Mouse (Mus musculus) liver, embryonic 14.5 days (tissue): ENCODE measurements around the gene Zmiz1. TPM values are rescaled to one million over a fixed set of nuclear protein-coding genes. Genes with fewer than 3 reads are reported as not detected.

Source experiments
- ATAC-seq: fragments of 200-750 bp; cut with Nextera tagmentation; 2 replicates; pipeline ENCODE4 v1.8.0; 2017; ENCODE audit warnings: moderate number of reproducible peaks, mild to moderate bottlenecking, moderate library complexity; ENCODE audit not compliant: insufficient read depth
- DNase-seq, 3 experiments: peaks; one replicate each; pipeline ENCODE4 v3.0.0-alpha.2; 2012 to 2013; ENCODE audit warnings: low read depth in 3 of 3, low spot score in 3 of 3
- H3K27ac ChIP-seq: fragments of 300-500 bp; sonication (generic); 2 replicates; pipeline ENCODE4 v1.5.1; 2014; ENCODE audit warnings: moderate library complexity, mild to moderate bottlenecking, control low read depth, inconsistent platforms
- H3K27me3 ChIP-seq: fragments of 300-500 bp; sonication (generic); 2 replicates; pipeline ENCODE4 v1.6.1; 2014; ENCODE audit warnings: mild to moderate bottlenecking, low read length, moderate library complexity; ENCODE audit not compliant: control insufficient read depth, insufficient read depth
- H3K36me3 ChIP-seq: fragments of 300-500 bp; sonication (generic); replicated peaks from 2 replicates; pipeline ENCODE4 v1.6.1; 2014; ENCODE audit warnings: low read depth; ENCODE audit not compliant: control insufficient read depth, insufficient read depth
- H3K4me1 ChIP-seq, 2 experiments: fragments of 200-500 bp in 1 of 2; fragments of 300-500 bp in 1 of 2; sonication (generic) in 1 of 2; replicated peaks; 2 replicates each; pipeline ENCODE4 v1.6.1; 2012 to 2014; ENCODE audit warnings: antibody characterized with exemption in 1 of 2, inconsistent platforms in 1 of 2, low read length in 1 of 2; ENCODE audit not compliant: control insufficient read depth in 2 of 2, insufficient read depth in 2 of 2
- H3K4me2 ChIP-seq: fragments of 300-500 bp; sonication (generic); 2 replicates; pipeline ENCODE4 v1.6.1; 2014; ENCODE audit warnings: low read depth, mild to moderate bottlenecking, control low read depth, moderate library complexity
- H3K4me3 ChIP-seq, 2 experiments: fragments of 200-500 bp in 1 of 2; fragments of 300-500 bp in 1 of 2; sonication (generic) in 1 of 2; 2 replicates each; pipeline ENCODE4 v1.5.1; 2012 to 2014; ENCODE audit warnings: low read depth in 2 of 2, low read length in 2 of 2, mild to moderate bottlenecking in 2 of 2, control low read depth in 1 of 2, inconsistent platforms in 1 of 2, moderate library complexity in 1 of 2; ENCODE audit not compliant: insufficient read depth in 1 of 2
- H3K9ac ChIP-seq: fragments of 300-500 bp; sonication (generic); replicated peaks from 2 replicates; pipeline ENCODE4 v1.6.1; 2014; ENCODE audit warnings: mild to moderate bottlenecking, control low read depth, moderate library complexity
- H3K9me3 ChIP-seq: fragments of 300-500 bp; sonication (generic); 2 replicates; pipeline ENCODE4 v1.6.1; 2016; ENCODE audit warnings: low read length, mixed read lengths; ENCODE audit not compliant: control insufficient read depth
- CTCF ChIP-seq: IDR thresholded peaks from 2 replicates; pipeline ENCODE4 v1.5.1; 2016; ENCODE audit warnings: antibody characterized with exemption, low read depth, control low read depth
- EP300 ChIP-seq: IDR thresholded peaks from 2 replicates; pipeline ENCODE4 v1.6.1; 2016; ENCODE audit warnings: antibody characterized with exemption, low read depth
- WGBS: fragments of 180-500 bp; shearing (Covaris S2); extraction: QIAGEN DNeasy Blood & Tissue Kit; methylation state at CpG from one replicate; pipeline ENCODE4 v1.1.7; 2014; ENCODE audit not compliant: insufficient replicate concordance; 5-methylcytosine and 5-hydroxymethylcytosine counted together
- polyA plus RNA-seq, 2 experiments: library from polyadenylated mRNA; depleted of rRNA in 1 of 2; stranded (reverse) in 1 of 2; unstranded in 1 of 2; fragments of >200 nt; fragmentation: Nextera tagmentation in 1 of 2; extraction: Ambion mirVana in 1 of 2; gene quantifications; 2 replicates each; pipeline versions ENCODE4 v1.2.1 to v1.2.3; 2012 to 2014

The Zmiz1 gene
- polyA plus RNA-seq, 2 experiments, result 3.4 to 4.0 TPM

DNA sequence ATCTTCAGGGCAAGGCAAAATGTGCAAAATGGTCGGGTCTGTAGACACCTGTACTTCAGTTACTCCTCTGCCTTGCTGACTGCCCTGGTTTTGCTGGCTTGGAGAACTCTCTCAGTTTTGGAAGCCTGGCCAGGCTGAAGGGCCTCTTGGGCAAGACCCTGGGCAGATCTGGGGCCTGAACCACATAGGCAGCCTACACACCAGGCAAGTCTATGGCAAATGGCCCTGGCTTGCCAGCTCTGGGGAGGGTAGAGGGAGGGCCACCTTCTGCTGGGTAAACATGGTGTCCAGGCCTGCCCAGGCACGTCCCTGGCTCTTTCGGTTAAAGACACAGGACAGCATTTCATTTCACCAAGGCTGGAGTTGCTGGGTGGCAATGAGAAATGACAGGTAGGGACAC, 17.5 kb downstream of the Zmiz1 start:
- no peaks in the 10 kb centered on the region for H3K9me3 ChIP-seq
- no peaks in the 10 kb centered on the region for H3K36me3 ChIP-seq
- no peak overlapping the region for H3K27ac ChIP-seq
- 71% methylated on average over 3 of the region's 3 CpGs for WGBS
- no peak overlapping the region for H3K9ac ChIP-seq
- DNase-seq, result no peak
- H3K27me3 ChIP-seq, result no peaks in the 10 kb centered on the region
- TF ChIP-seq EP300, result no peak
- TF ChIP-seq CTCF, result no peak
- H3K4me3 ChIP-seq, result no peak overlapping the region
- no peak for ATAC-seq
- H3K4me1 ChIP-seq, result peaks cover 23 to 52% of the 10 kb centered on the region in 2 experiments
- no peak overlapping the region for H3K4me2 ChIP-seq

GRCm38 (mm10) chr14:25477268-25477667, 18.3 kb downstream of the Zmiz1 start:
- Histone ChIP-seq H3K4me2 (no peak overlapping the region), H3K27ac (no peak overlapping the region), H3K27me3 (no peaks in the 10 kb centered on the region), H3K9ac (no peak overlapping the region), H3K9me3 (no peaks in the 10 kb centered on the region), H3K4me1 (peaks cover 27 to 55% of the 10 kb centered on the region in 2 experiments), H3K36me3 (no peaks in the 10 kb centered on the region), H3K4me3 (no peak overlapping the region)
- DNase-seq, result no peak
- WGBS, result 68% methylated on average over 7 of the region's 7 CpGs
- no peak for TF ChIP-seq CTCF
- no peak for TF ChIP-seq EP300
- no peak for ATAC-seq

- 66% methylated on average over 5 of the region's 5 CpGs for WGBS
- no peak overlapping the region for H3K27ac ChIP-seq
Measured at GRCm38 (mm10) chr14:25478257-25478656, 19.3 kb downstream of the Zmiz1 start.

DNA sequence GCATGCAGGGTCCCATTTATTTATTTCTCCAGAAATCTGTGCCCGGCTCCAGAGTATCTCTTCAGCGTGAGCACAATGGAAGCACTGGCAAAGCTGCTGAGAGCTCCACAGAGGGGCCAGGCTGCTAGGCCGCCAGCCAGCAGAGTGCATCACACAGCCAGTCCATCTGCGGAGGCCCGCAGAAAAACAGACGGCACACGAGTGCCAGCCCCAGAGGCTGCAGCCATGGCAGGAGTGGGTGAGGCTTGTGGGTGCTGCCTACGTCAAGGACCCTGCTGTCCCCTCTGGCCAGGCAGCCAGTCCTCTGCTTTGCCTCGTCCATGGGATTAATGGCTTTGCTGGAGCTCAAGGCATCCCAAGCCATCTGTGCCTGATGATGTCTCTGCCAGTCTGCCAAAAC, 19.8 kb downstream of the Zmiz1 start:
- Histone ChIP-seq H3K9me3 (no peaks in the 10 kb centered on the region), H3K27me3 (no peaks in the 10 kb centered on the region), H3K27ac (no peak overlapping the region), H3K36me3 (no peaks in the 10 kb centered on the region), H3K9ac (no peak overlapping the region), H3K4me1 (peaks cover 25 to 54% of the 10 kb centered on the region in 2 experiments), H3K4me3 (no peak overlapping the region), H3K4me2 (no peak overlapping the region)
- TF ChIP-seq CTCF, result no peak
- WGBS, result 86% methylated on average over 9 of the region's 9 CpGs
- no peak for DNase-seq
- no peak for ATAC-seq

More at GRCm38 (mm10) chr14:25478257-25478656, 19.3 kb downstream of the Zmiz1 start:
- no peaks in the 10 kb centered on the region for H3K27me3 ChIP-seq
- TF ChIP-seq EP300 (no peak), CTCF (no peak)
- H3K4me3 ChIP-seq, result no peak overlapping the region
- no peak for DNase-seq
- no peaks in the 10 kb centered on the region for H3K9me3 ChIP-seq
- H3K9ac ChIP-seq, result no peak overlapping the region
- H3K4me1 ChIP-seq, result peaks cover 25 to 52% of the 10 kb centered on the region in 2 experiments
- H3K36me3 ChIP-seq, result no peaks in the 10 kb centered on the region
- ATAC-seq, result no peak
- H3K4me2 ChIP-seq, result no peak overlapping the region

GRCm38 (mm10) chr14:25479841-25480252, 20.9 kb downstream of the Zmiz1 start:
- Histone ChIP-seq H3K27ac (peak overlapping the region; percentile 77), H3K36me3 (no peaks in the 10 kb centered on the region), H3K27me3 (no peaks in the 10 kb centered on the region), H3K9me3 (no peaks in the 10 kb centered on the region), H3K4me3 (peak overlapping the region in 1 of 2 experiments; percentile 1; a peak in 1 of 4 replicates), H3K4me2 (peak overlapping the region; percentile 77), H3K4me1 (peaks cover 28 to 54% of the 10 kb centered on the region in 2 experiments), H3K9ac (no peak overlapping the region; the same call in 1 of the 2 replicates)
- DNase-seq (peak; percentile 43 to 67 (median 52)), ATAC-seq (peak; percentile 84)
- TF ChIP-seq EP300 (no peak), CTCF (no peak)
- 2% methylated on average over 3 of the region's 3 CpGs for WGBS
